Mouse (Mus musculus): ENCODE results near the gene Actbl2.

The Actbl2 gene

DNA sequence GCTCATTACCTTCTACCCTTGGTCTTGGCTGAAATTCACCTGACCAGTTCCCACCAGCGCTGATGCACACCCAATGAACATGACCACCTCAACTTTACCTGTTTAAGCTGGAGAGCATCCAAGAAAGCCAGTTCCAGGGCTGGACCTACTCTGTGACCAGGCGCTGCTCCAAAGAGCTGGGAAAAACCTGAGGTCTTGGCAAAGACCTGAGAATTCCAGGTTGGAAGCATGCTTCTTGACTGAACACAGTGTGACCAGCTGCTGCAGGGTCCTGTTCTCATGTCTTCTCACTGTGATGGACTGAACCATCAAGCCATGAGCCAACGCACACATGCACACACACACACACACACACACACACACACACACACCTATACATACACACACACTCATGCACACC, 46.0 kb downstream of the Actbl2 start:
- H3K27me3 ChIP-seq (ENCODE audit: insufficient read depth, low read length), result no peaks in the 10 kb centered on the region
- TF ChIP-seq POU5F1 (IDR thresholded peaks at IDR 0.05; ENCODE audit: borderline replicate concordance, low read length) (no peak), NANOG (IDR thresholded peaks at IDR 0.05; ENCODE audit: borderline replicate concordance, low read length) (no peak), CTCF (conservative IDR thresholded peaks at IDR 0.05; ENCODE audit: low read length) (no peak)
- no peaks in the 10 kb centered on the region for H3K4me1 ChIP-seq (replicated peaks; ENCODE audit: low read depth, low read length)
- H3K4me3 ChIP-seq (replicated peaks; ENCODE audit: low read length), result no peak overlapping the region
- H3K9me3 ChIP-seq (ENCODE audit: low read length), result peaks cover 8% of the 10 kb centered on the region
- no peaks in the 10 kb centered on the region for H3K36me3 ChIP-seq (ENCODE audit: insufficient read depth, low read length)

DNA sequence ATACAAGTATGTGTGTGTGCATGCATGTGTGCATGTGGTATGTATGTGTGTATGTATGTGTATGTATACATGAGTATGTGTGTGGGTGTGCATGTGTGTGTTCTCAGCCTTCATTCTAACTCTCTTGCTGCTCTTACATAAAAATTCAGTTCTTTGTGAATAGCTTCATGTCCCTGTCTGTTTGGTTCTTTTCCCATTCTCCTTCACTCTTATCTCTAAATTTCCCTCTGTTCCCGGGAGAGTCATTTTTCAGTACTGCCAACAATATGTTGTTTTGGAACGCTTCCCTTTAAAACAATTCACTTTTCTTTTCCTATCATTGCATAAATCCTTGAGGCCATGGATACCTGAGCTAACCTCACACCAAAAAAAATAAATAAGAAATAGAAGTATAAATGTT, 46.6 kb downstream of the Actbl2 start:
- TF ChIP-seq CTCF (conservative IDR thresholded peaks at IDR 0.05; ENCODE audit: low read length) (no peak), NANOG (IDR thresholded peaks at IDR 0.05; ENCODE audit: borderline replicate concordance, low read length) (no peak), POU5F1 (IDR thresholded peaks at IDR 0.05; ENCODE audit: borderline replicate concordance, low read length) (no peak)
- no peaks in the 10 kb centered on the region for H3K4me1 ChIP-seq (replicated peaks; ENCODE audit: low read depth, low read length)
- H3K27me3 ChIP-seq (ENCODE audit: insufficient read depth, low read length), result no peaks in the 10 kb centered on the region
- H3K36me3 ChIP-seq (ENCODE audit: insufficient read depth, low read length), result no peaks in the 10 kb centered on the region
- no peak overlapping the region for H3K4me3 ChIP-seq (replicated peaks; ENCODE audit: low read length)
- peaks cover 8% of the 10 kb centered on the region for H3K9me3 ChIP-seq (ENCODE audit: low read length)

DNA sequence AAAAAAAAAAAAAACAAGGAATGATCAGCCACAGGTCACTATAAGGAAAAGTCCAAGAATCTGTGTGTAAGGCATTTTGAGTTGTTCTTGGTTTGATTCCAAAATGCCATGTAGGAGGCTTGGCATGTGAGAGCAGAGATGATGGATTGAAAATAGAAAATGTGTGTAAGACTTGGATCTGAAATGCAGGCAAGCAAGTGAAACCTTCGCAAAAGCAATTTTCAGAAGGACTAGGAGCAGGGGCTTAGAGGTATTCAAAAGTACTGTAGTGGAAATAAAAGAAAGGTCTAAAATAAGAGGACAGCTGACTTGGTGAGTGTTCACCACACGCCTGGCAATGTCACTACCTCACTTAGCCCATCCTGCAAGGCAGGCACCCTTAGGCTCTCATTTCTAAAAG, 49.4 kb downstream of the Actbl2 start:
- TF ChIP-seq POU5F1 (IDR thresholded peaks at IDR 0.05; ENCODE audit: borderline replicate concordance, low read length) (no peak), CTCF (conservative IDR thresholded peaks at IDR 0.05; ENCODE audit: low read length) (no peak), NANOG (IDR thresholded peaks at IDR 0.05; ENCODE audit: borderline replicate concordance, low read length) (no peak)

DNA sequence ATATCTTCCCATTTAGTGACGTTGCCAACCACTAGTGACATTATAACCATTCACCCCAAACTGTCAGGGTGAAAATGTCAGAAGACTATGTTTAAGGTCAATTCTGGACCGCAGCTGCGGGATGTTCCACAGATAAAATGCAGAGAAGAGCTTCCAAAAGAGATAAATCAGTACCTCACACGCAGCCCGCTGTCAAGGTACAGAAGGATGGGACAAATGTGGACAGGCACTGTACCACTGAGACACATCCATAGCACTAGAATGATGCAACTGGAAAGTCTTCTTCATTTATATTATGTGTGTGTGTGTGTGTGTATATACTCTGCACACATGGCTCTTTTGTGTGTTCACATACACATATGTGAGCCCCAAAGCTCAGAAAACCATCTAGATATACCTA, 49.9 kb downstream of the Actbl2 start:
- TF ChIP-seq NANOG (IDR thresholded peaks at IDR 0.05; ENCODE audit: borderline replicate concordance, low read length) (no peak), CTCF (conservative IDR thresholded peaks at IDR 0.05; ENCODE audit: low read length) (no peak), POU5F1 (IDR thresholded peaks at IDR 0.05; ENCODE audit: borderline replicate concordance, low read length) (no peak)
- Histone ChIP-seq H3K4me3 (replicated peaks; ENCODE audit: low read length) (no peak overlapping the region), H3K4me1 (replicated peaks; ENCODE audit: low read depth, low read length) (no peaks in the 10 kb centered on the region), H3K9me3 (ENCODE audit: low read length) (peaks cover 4% of the 10 kb centered on the region; the same call in 1 of the 2 replicates), H3K36me3 (ENCODE audit: insufficient read depth, low read length) (no peaks in the 10 kb centered on the region), H3K27me3 (ENCODE audit: insufficient read depth, low read length) (no peaks in the 10 kb centered on the region)

More for the DNA sequence above, 49.4 kb downstream of the Actbl2 start:
- H3K27me3 ChIP-seq (ENCODE audit: insufficient read depth, low read length), result no peaks in the 10 kb centered on the region
- H3K4me3 ChIP-seq (replicated peaks; ENCODE audit: low read length), result no peak overlapping the region
- H3K9me3 ChIP-seq (ENCODE audit: low read length), result peaks cover 8% of the 10 kb centered on the region
- no peaks in the 10 kb centered on the region for H3K36me3 ChIP-seq (ENCODE audit: insufficient read depth, low read length)
- no peaks in the 10 kb centered on the region for H3K4me1 ChIP-seq (replicated peaks; ENCODE audit: low read depth, low read length)

Data from E14TG2a.4 (cell line).